Mouse (Mus musculus): ENCODE results near the gene Smim12.
A peak's percentile ranks its signal among the peaks of the same experiment; 100 is the strongest.

The Smim12 gene

DNA sequence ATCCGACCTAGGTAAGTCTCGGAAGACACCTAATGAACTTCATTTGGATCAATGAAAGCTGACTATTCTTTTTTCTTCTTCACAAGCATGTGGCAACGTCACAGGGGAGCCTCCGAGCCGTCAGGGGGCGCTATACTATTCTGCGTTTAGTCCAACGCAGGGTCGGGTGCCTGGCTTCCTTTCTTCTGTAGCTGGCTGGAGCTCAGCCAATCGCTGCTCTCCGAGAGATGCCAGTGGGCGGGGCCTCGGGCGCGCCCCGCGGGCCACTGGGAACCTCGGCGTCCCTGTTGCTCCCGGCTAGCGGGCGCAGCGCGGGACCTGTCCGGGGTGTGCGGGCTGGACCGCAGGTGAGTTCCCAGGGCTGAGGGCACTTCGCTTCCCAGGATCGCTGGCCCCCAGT is at the start of gene Smim12:
Gene Smim12, plus strand, starts transcription at position 233 of the 400 bp plus-strand sequence.
- peak; percentile 93 to 99 for DNase-seq (ENCODE audit: low read depth in 1 of 2, low spot score in 2 of 2)

DNA sequence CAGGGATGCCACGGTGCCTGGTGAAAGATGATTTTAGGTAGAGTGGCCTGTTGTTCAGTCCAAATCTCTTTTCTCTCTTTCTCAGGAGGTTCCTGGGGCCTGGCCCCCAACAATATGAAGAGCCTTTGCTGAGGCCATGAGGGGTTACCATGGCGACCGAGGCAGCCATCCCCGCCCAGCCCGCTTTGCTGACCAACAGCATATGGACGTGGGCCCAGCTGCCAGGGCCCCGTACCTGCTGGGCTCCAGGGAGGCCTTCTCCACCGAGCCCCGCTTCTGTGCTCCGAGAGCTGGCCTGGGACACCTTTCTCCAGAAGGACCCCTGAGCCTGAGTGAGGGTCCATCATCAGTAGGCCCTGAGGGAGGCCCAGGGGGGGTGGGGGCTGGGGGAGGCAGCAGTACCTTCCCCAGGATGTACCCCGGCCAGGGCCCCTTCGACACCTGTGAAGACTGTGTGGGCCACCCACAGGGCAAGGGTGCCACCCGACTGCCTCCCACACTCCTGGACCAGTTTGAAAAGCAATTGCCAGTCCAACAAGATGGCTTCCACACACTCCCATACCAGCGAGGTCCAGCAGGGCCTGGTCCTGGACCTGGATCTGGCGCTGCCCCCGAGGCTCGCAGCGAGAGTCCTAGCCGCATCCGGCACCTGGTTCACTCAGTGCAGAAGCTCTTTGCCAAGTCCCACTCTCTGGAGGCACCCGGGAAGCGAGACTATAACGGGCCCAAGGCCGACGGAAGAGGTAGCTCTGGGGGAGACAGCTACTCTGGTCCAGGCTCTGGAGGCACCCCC is 48.9 kb upstream of the Smim12 start:
- DNase-seq (ENCODE audit: low read depth in 1 of 2, low spot score in 2 of 2), result no peak

DNA sequence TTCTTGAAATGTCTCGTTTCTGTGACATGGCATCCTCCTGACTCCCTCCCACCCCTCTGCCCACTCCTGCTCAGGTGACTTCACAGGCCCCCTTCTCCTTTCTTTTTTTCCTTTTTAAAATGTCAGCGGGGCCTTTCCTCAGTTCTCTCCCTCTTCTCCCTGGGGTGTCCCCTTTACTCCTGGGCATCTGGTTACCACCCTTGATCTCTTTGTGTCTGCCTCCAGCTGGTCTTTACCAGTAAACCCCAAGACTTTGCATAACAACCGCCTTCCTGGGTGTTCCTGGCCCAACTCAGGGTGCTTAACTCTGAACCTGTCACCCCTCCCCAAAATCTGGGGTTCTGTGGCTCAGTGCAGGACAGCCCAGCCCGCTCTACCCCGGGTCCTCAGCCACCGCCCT is 45.0 kb upstream of the Smim12 start:
- DNase-seq (ENCODE audit: low read depth in 1 of 2, low spot score in 2 of 2), result no peak

DNA sequence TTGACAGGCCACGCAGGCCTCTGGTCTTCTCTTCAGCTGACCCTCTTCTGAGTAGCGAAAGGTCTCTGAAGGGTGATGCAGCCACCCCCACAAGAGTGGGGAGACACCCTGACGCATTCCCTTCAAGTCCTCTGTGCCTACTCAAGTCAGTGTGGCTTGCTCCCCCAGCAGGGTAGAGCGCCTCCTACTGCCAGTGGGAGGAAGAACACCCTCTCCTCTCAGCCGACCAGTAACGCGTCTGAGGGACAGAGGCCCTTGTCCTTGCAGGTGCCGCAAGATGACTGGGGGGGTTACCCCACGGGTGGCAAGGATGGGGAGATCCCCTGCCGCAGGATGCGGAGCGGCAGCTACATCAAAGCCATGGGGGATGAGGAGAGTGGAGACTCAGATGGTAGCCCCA is 44.2 kb upstream of the Smim12 start:
- DNase-seq (ENCODE audit: low read depth in 1 of 2, low spot score in 2 of 2), result no peak

GRCm38 (mm10) chr4:127200164-127200722 is 43.3 kb upstream of the Smim12 start:
- no peak for DNase-seq (ENCODE audit: low read depth in 1 of 2, low spot score in 2 of 2)

- DNase-seq (ENCODE audit: low read depth in 1 of 2, low spot score in 2 of 2), result no peak
These were observed 42.6 kb upstream of the Smim12 start for GRCm38 (mm10) chr4:127200769-127201617.

DNA sequence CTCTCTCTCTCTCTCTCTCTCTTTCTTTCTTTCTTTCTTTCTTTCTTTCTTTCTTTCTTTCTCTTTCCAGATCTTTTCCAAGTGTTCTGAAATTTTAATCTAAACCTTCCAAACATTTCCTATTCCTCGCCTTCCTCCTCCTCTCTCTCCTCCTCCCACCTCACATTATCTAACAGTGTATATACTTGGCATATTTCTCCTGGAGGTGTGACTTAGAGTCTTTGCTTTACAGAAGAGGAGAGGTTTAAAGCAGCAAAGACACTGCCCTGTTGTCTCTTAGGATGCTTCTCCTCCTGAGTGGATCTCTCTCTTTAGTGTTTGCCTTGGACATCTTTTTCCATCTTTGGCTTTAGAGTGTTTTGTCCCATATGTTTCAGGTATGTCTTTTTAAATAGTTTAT is 40.5 kb upstream of the Smim12 start:
- no peak for DNase-seq (ENCODE audit: low read depth in 1 of 2, low spot score in 2 of 2)

GRCm38 (mm10) chr4:127211318-127211717 is 32.3 kb upstream of the Smim12 start:
- no peak for DNase-seq (ENCODE audit: low read depth in 1 of 2, low spot score in 2 of 2)

DNA sequence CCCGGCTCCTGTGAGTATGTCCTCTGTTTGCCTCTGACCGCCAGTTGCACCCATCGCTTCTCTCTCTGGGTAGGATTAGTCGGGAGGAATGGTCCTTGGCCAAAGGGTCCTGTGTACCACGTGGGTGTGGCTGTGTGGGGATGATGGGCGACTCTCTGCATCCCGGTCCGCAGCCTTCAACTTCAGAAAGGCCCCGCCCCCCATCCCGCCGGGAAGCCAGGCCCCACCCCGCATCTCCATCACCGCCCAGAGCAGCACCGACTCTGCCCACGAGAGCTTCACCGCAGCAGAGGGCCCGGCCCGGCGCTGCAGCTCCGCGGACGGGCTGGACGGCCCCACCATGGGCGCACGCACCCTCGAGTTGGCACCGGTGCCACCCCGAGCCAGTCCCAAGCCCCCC is 29.1 kb upstream of the Smim12 start:
- DNase-seq (ENCODE audit: low read depth in 1 of 2, low spot score in 2 of 2), result no peak

- no peak for DNase-seq (ENCODE audit: low read depth in 1 of 2, low spot score in 2 of 2)
These were observed 28.5 kb upstream of the Smim12 start for GRCm38 (mm10) chr4:127215103-127215502.

GRCm38 (mm10) chr4:127215799-127216198 is 27.8 kb upstream of the Smim12 start:
- DNase-seq (ENCODE audit: low read depth in 1 of 2, low spot score in 2 of 2), result no peak

- DNase-seq (ENCODE audit: low read depth in 1 of 2, low spot score in 2 of 2), result no peak
These were observed 27.3 kb upstream of the Smim12 start for GRCm38 (mm10) chr4:127216251-127216651.

GRCm38 (mm10) chr4:127217048-127217447 is 26.5 kb upstream of the Smim12 start:
- DNase-seq (ENCODE audit: low read depth in 1 of 2, low spot score in 2 of 2), result no peak

DNA sequence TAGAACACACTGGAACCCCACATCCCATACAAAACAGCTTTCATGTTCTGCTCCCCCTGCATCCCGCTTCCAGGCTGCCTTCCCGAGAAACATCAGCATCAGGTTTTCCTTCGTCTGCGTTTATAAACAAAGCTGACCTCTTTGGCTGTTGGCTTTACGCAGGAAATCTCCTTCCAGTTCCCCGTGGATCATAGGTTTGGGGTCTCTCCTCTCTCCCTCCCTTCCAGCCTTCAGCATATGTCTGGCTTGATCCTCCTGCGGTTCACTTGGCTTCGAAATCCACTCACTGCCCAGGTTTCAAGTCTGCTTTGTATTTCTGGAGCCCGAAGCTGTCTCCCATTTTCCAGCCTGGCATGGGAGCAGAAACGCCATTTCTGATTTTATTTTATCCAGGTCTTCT is 20.3 kb upstream of the Smim12 start:
- no peak for DNase-seq (ENCODE audit: low read depth in 1 of 2, low spot score in 2 of 2)

DNA sequence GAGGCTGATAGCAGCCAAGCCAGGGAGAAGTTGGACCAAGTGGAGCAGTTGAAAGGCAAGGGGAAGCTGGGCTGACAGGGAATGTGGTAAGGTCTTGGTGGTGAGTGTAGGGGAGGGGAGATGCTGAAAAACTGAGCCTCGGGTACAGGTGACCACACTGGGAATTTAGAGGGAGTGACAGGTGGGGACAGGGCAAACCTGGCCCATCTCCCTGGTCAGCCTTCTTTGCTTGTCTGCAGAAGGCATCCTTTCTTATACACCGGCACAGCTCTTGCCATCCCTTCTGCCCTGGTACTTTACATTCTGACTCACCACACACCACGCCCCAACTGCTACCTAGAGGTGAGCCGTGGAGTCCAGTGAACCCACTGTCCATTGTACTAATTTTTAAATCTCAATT is 19.8 kb upstream of the Smim12 start:
- DNase-seq (ENCODE audit: low read depth in 1 of 2, low spot score in 2 of 2), result no peak

DNA sequence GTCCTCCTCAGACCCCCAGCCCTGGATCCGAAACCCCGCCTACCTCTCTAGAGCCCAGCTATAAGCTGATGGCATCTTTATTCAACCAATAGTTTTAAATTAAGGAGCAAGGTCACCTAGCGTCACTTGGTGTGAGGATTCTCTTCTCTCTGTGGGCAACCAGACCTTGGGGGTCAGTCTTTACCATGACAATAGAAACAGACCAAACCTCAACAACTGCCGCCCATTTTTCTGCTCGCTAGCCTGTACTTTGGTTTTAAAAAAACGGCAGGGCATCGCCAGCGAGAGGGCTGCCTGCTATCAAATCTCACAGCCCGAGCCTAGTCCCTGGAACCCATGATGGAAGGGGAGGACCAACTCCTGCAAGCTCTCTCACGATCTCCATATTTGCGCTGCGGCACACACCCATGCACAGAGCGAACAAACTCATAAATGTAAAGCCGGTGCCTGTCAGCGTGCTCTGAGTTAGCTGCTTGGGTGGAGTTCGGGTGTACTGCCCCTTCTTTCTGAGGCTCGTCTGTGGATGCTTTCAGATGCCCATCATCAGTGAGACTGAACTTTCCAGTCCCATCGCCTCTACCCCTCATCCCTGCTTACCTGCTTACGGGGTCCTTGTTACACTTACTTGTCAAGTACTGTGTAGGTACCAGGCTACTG is 19.0 kb upstream of the Smim12 start:
- no peak for DNase-seq (ENCODE audit: low read depth in 1 of 2, low spot score in 2 of 2)

GRCm38 (mm10) chr4:127226067-127226466 is 17.5 kb upstream of the Smim12 start:
- DNase-seq (ENCODE audit: low read depth in 1 of 2, low spot score in 2 of 2), result no peak

GRCm38 (mm10) chr4:127227051-127227673 is 16.4 kb upstream of the Smim12 start:
- no peak for DNase-seq (ENCODE audit: low read depth in 1 of 2, low spot score in 2 of 2)

- DNase-seq (ENCODE audit: low read depth in 1 of 2, low spot score in 2 of 2), result no peak
These were observed 11.6 kb upstream of the Smim12 start for GRCm38 (mm10) chr4:127232028-127232427.

- no peak for DNase-seq (ENCODE audit: low read depth in 1 of 2, low spot score in 2 of 2)
These were observed 11.0 kb upstream of the Smim12 start for GRCm38 (mm10) chr4:127232551-127232950.

All from monocyte, adult 2 months (primary cell).